Mouse (Mus musculus) forebrain, embryonic 11.5 days (tissue): ENCODE measurements around the gene Mrps21. TPM values are rescaled to one million over a fixed set of nuclear protein-coding genes. Genes with fewer than 3 reads are reported as not detected.
A peak's percentile ranks its signal among the peaks of the same experiment; 100 is the strongest.

Experiments
- ATAC-seq: fragments of 200-750 bp; cut with Nextera tagmentation; replicated peaks from 2 replicates; pipeline ENCODE4 v1.8.0; 2017; ENCODE audit warnings: moderate TSS enrichment; ENCODE audit not compliant: low FRiP score
- DNase-seq: peaks from one replicate; pipeline ENCODE4 v3.0.0-alpha.2; 2017; ENCODE audit warnings: low spot score
- H3K27ac ChIP-seq: fragments of 300-500 bp; sonication (generic); 2 replicates; pipeline ENCODE4 v1.5.1; 2014; ENCODE audit warnings: low read depth, low read length
- H3K27me3 ChIP-seq: fragments of 300-500 bp; sonication (generic); 2 replicates; pipeline ENCODE4 v1.6.1; 2014; ENCODE audit warnings: mild to moderate bottlenecking, low read length, mixed read lengths; ENCODE audit not compliant: control insufficient read depth, insufficient read depth
- H3K36me3 ChIP-seq: fragments of 300-500 bp; sonication (generic); 2 replicates; pipeline ENCODE4 v1.6.1; 2014; ENCODE audit warnings: mild to moderate bottlenecking, low read length, moderate library complexity, mixed read lengths; ENCODE audit not compliant: control insufficient read depth, insufficient read depth
- H3K4me1 ChIP-seq: fragments of 300-500 bp; sonication (generic); replicated peaks from 2 replicates; pipeline ENCODE4 v1.6.1; 2014; ENCODE audit warnings: low read length, mixed read lengths; ENCODE audit not compliant: control insufficient read depth, insufficient read depth
- H3K4me2 ChIP-seq: fragments of 300-500 bp; sonication (generic); 2 replicates; pipeline ENCODE4 v1.6.1; 2014; ENCODE audit warnings: low read depth, mild to moderate bottlenecking, low read length, moderate library complexity, mixed read lengths; ENCODE audit not compliant: severe bottlenecking
- H3K4me3 ChIP-seq: fragments of 300-500 bp; sonication (generic); 2 replicates; pipeline ENCODE4 v1.5.1; 2014; ENCODE audit warnings: low read depth, low read length
- H3K9ac ChIP-seq: fragments of 300-500 bp; sonication (generic); 2 replicates; pipeline ENCODE4 v1.6.1; 2014; ENCODE audit warnings: low read length
- H3K9me3 ChIP-seq: fragments of 300-500 bp; sonication (generic); 2 replicates; pipeline ENCODE4 v1.6.1; 2016; ENCODE audit warnings: low read length, mixed read lengths; ENCODE audit not compliant: control insufficient read depth
- WGBS: fragments of 180-500 bp; shearing (Covaris S2); extraction: QIAGEN DNeasy Blood & Tissue Kit; methylation state at CpG from one replicate; pipeline ENCODE4 v1.1.7; 2014; 5-methylcytosine and 5-hydroxymethylcytosine counted together
- polyA plus RNA-seq: library from polyadenylated mRNA; unstranded; fragments of >200 nt; fragmentation: Nextera tagmentation; extraction: Ambion mirVana; gene quantifications from 2 replicates; pipeline ENCODE4 v1.2.1, GENCODE M21; 2014

Gene Mrps21
- polyA plus RNA-seq, 1 experiment from 2014 or later, result 322 TPM

GRCm38 (mm10) chr3:95884400-95884799 lies 13.1 kb upstream of the Mrps21 start:
- Histone ChIP-seq H3K4me2 (no peak overlapping the region), H3K27ac (no peak overlapping the region), H3K27me3 (no peaks in the 10 kb centered on the region; the same call in 1 of the 2 replicates), H3K36me3 (no peaks in the 10 kb centered on the region), H3K9me3 (no peaks in the 10 kb centered on the region), H3K4me3 (no peak overlapping the region), H3K4me1 (peaks cover 10% of the 10 kb centered on the region), H3K9ac (no peak overlapping the region)
- ATAC-seq (no peak), DNase-seq (no peak)
- WGBS, result 86% methylated on average over 5 of the region's 5 CpGs

GRCm38 (mm10) chr3:95882816-95883425 lies 11.6 kb upstream of the Mrps21 start:
- no peak for ATAC-seq
- H3K27me3 ChIP-seq, result no peaks in the 10 kb centered on the region; the same call in 1 of the 2 replicates
- 3% methylated on average over 24 of the region's 24 CpGs for WGBS
- H3K27ac ChIP-seq, result no peak overlapping the region
- H3K9ac ChIP-seq, result peak overlapping the region; percentile 43
- H3K4me1 ChIP-seq, result peaks cover 10% of the 10 kb centered on the region
- no peaks in the 10 kb centered on the region for H3K9me3 ChIP-seq
- peak overlapping the region; percentile 51 for H3K4me3 ChIP-seq
- H3K36me3 ChIP-seq, result no peaks in the 10 kb centered on the region
- DNase-seq, result peak; percentile 67
- H3K4me2 ChIP-seq, result peak overlapping the region; percentile 99

- Histone ChIP-seq H3K4me3 (peak within 1 kb of the TSS; percentile 51), H3K27me3 (no peaks in the 10 kb centered on the region; the same call in 1 of the 2 replicates), H3K9ac (peak within 1 kb of the TSS; percentile 43), H3K27ac (no peak within 1 kb of the TSS), H3K4me1 (peaks cover 10% of the 10 kb centered on the region), H3K36me3 (no peaks in the 10 kb centered on the region), H3K4me2 (peak within 1 kb of the TSS; percentile 99), H3K9me3 (no peaks in the 10 kb centered on the region)
- DNase-seq (peak; percentile 96), ATAC-seq (peak; percentile 100)
- under 1% methylated on average over 66 of the region's 66 CpGs for WGBS
Observed at GRCm38 (mm10) chr3:95881979-95882815, 10.9 kb upstream of the Mrps21 start, which contains the start of gene Ciart. Ciart (minus strand) TSS chr3:95882251.

- H3K9ac ChIP-seq, result no peak overlapping the region
- H3K4me1 ChIP-seq, result peaks cover 10% of the 10 kb centered on the region
- WGBS, result 89% methylated on average over 4 of the region's 4 CpGs
Observed at GRCm38 (mm10) chr3:95879063-95879462, 7.7 kb upstream of the Mrps21 start.

GRCm38 (mm10) chr3:95872048-95872447 lies 729 bp upstream of the Mrps21 start:
- Histone ChIP-seq H3K4me2 (peak overlapping the region; percentile 85), H3K27me3 (no peaks in the 10 kb centered on the region), H3K27ac (no peak overlapping the region), H3K36me3 (no peaks in the 10 kb centered on the region), H3K9ac (peak overlapping the region; percentile 81), H3K4me3 (peak overlapping the region; percentile 66), H3K4me1 (0 out of 2 replicates have a peak, but pooled peaks cover 2% of the 10 kb centered on the region), H3K9me3 (no peaks in the 10 kb centered on the region)
- 80% methylated on average over 7 of the region's 7 CpGs for WGBS
- DNase-seq, result no peak
- no peak for ATAC-seq

More at GRCm38 (mm10) chr3:95879063-95879462, 7.7 kb upstream of the Mrps21 start:
- no peak overlapping the region for H3K4me3 ChIP-seq
- no peak for ATAC-seq
- H3K27ac ChIP-seq, result no peak overlapping the region
- H3K4me2 ChIP-seq, result no peak overlapping the region
- no peaks in the 10 kb centered on the region for H3K36me3 ChIP-seq
- no peaks in the 10 kb centered on the region; the same call in 1 of the 2 replicates for H3K27me3 ChIP-seq
- H3K9me3 ChIP-seq, result no peaks in the 10 kb centered on the region
- no peak for DNase-seq

- DNase-seq, result no peak
- Histone ChIP-seq H3K36me3 (no peaks in the 10 kb centered on the region), H3K9me3 (no peaks in the 10 kb centered on the region), H3K4me3 (peak overlapping the region; percentile 66), H3K27me3 (no peaks in the 10 kb centered on the region), H3K4me2 (peak overlapping the region; percentile 85), H3K9ac (peak overlapping the region; percentile 81), H3K27ac (peak overlapping the region; percentile 25; the same call in 1 of the 2 replicates), H3K4me1 (0 out of 2 replicates have a peak, but pooled peaks cover 2% of the 10 kb centered on the region)
- 10% methylated on average over 15 of the region's 15 CpGs for WGBS
- ATAC-seq, result peak; percentile 69
Observed at GRCm38 (mm10) chr3:95870976-95871375, 343 bp downstream of the Mrps21 start.

- Histone ChIP-seq H3K27ac (no peak overlapping the region), H3K4me3 (no peak overlapping the region), H3K36me3 (peaks cover 3% of the 10 kb centered on the region), H3K9me3 (no peaks in the 10 kb centered on the region), H3K4me1 (0 out of 2 replicates have a peak, but pooled peaks cover 2% of the 10 kb centered on the region), H3K9ac (no peak overlapping the region), H3K27me3 (no peaks in the 10 kb centered on the region), H3K4me2 (no peak overlapping the region)
- ATAC-seq (no peak), DNase-seq (no peak)
- 93% methylated on average over 2 of the region's 2 CpGs for WGBS
Observed at GRCm38 (mm10) chr3:95867408-95867807, 3.9 kb downstream of the Mrps21 start.

GRCm38 (mm10) chr3:95866071-95866470 lies 5.2 kb downstream of the Mrps21 start:
- H3K9ac ChIP-seq, result no peak overlapping the region
- H3K36me3 ChIP-seq, result peaks cover 3% of the 10 kb centered on the region
- H3K4me3 ChIP-seq, result no peak overlapping the region
- no peaks in the 10 kb centered on the region for H3K4me1 ChIP-seq
- ATAC-seq (no peak), DNase-seq (no peak)
- 92% methylated on average over 5 of the region's 5 CpGs for WGBS
- H3K27me3 ChIP-seq, result no peaks in the 10 kb centered on the region
- H3K9me3 ChIP-seq, result no peaks in the 10 kb centered on the region
- H3K27ac ChIP-seq, result no peak overlapping the region
- no peak overlapping the region for H3K4me2 ChIP-seq
